Mouse (Mus musculus) v-Abl transformed pro-B cells (cell line): ENCODE measurements around the gene Gm8257.
"Not testable (repeated sequence)": the region's sequence is repeated elsewhere in the genome, so short reads cannot be mapped to it uniquely, and the experiment has no call there.

Experiments
- in situ Hi-C, 2 experiments: fragments of 400-800 bp; cut with MboI; formaldehyde crosslinking; loops; one replicate each; pipeline ENCODE4 v1.15.1; 2025; ENCODE audit not compliant: unreplicated experiment in 2 of 2

The Gm8257 gene

GRCm38 (mm10) chr14:44706356-44706755 lies at the start of gene Gm8257:
Gene Gm8257, minus strand, starts transcription at chr14:44706456.
- in situ Hi-C loops: not testable (repeated sequence)

- in situ Hi-C loops: no loop called here
Observed at GRCm38 (mm10) chr14:44750240-44750639, 44.0 kb upstream of the Gm8257 start, which contains the start of gene Gm8267. Gene Gm8267, minus strand, starts transcription at chr14:44750340.

- in situ Hi-C loops: not testable (repeated sequence)
Observed at GRCm38 (mm10) chr14:44742789-44743188, 36.5 kb upstream of the Gm8257 start.

- in situ Hi-C loops: not testable (repeated sequence)
Observed at GRCm38 (mm10) chr14:44730711-44731110, 24.5 kb upstream of the Gm8257 start.

- in situ Hi-C loops: not testable (repeated sequence)
Observed at GRCm38 (mm10) chr14:44627737-44628136, 78.5 kb downstream of the Gm8257 start, which contains the start of gene Gm5624. Gene Gm5624, minus strand, starts transcription at chr14:44627938.
